Mouse (Mus musculus): ENCODE measurements around the gene Actr3b.

Actr3b gene

DNA sequence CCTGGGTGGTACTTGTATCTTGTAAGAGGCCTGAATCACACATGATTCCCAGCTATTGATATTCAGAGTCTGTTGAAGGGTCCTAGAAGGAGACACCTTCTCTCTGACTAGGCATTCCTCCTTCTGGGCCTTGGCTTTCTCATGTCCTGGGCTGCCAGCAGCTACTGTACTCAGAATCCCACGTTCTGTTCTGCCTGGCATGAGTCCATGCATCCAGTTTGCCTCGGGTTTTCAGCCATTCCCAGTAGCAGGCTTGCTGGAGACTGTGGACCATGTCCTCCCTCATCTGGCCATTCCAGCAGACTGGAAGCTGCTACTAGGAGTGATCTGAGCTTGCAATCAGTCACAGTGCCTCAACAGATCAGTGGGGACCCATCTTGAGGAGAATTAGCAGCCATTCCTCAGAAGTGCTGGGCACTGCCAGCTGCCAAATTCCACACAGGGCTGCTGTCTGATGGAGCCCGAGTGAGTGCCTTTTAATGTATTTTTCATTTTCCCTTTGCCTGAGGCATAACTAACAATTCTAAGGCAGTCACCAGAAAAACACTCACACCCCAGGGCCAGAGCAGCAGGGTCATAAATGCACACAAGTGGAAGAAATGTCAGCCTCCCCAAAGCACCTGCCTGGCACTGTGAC is 130.1 kb downstream of the Actr3b start:
- no peak for DNase-seq (ENCODE audit: low spot score in 2 of 2)

DNA sequence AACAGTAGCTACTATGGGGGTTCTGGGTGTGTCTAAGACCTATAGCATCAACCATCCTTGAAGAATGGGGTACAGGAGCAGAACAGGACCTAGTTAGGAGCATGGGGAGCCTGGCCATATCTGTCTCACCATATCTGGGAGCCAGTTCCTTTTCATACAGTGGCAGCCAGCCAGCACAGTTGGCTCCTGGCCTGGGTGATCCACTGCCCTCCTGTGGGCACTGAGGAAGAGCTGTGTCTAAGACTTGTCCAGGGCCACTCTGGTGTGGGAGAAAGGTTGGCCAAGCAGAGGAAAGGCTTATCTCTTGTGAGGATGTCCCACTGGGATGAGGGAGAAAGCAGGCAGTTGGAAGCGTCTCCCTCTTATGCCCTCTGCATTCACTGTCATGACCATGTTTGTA is 131.5 kb downstream of the Actr3b start:
- peak in 1 of 2 experiments; percentile 50 for DNase-seq (ENCODE audit: low spot score in 2 of 2)

Data from urinary bladder, postnatal 36 days (tissue).